13 mouse cellular contexts compared by ENCODE assay signal in genomic region chr13:94119309-94119708, GRCm38 (mm10).
"Had no signal": no experiment of that assay in that cellular context is flagged by ENCODE, and none has a peak within 500 bp of the region (broad histone marks: within the 10 kb centered on the region; RNA-seq: fewer than 3 reads in every experiment).

No protein-coding gene starts in this region.

- H3K36me3 ChIP-seq: neural tube, embryonic 12.5 days had no signal

- H3K4me2 ChIP-seq: kidney, embryonic 15.5 days; lung, embryonic 15.5 days; neural tube, embryonic 12.5 days had no signal

- H3K27ac ChIP-seq: kidney, embryonic 15.5 days; left cerebral cortex, adult 2 months; limb, embryonic 10.5 days; lung, embryonic 15.5 days; macrophage; midbrain, embryonic 10.5 days; neural tube, embryonic 12.5 days; stomach, postnatal 0 days had no signal

- H3K27me3 ChIP-seq: kidney, embryonic 15.5 days; lung, embryonic 15.5 days; neural tube, embryonic 12.5 days had no signal

- H3K4me3 ChIP-seq: kidney, embryonic 15.5 days; left cerebral cortex, adult 2 months; limb, embryonic 10.5 days; lung, embryonic 15.5 days; midbrain, embryonic 10.5 days; neural tube, embryonic 12.5 days had no signal

- H3K9me3 ChIP-seq: kidney, embryonic 15.5 days; limb, embryonic 10.5 days; lung, embryonic 15.5 days had no signal

- DNase-seq: kidney, adult 18-20 months; kidney, postnatal 14 days; lung, postnatal 14 days; midbrain, embryonic 14.5 days; thymus, postnatal 14 days had no signal

- H3K9ac ChIP-seq: kidney, embryonic 15.5 days; lung, embryonic 15.5 days; neural tube, embryonic 12.5 days had no signal
